10 mouse cellular contexts compared by ENCODE assay signal in genomic region chr7:81057901-81058711, GRCm38 (mm10). TPM values are rescaled to one million over a fixed set of nuclear protein-coding genes. Genes with fewer than 3 reads are reported as not detected.
A peak's percentile ranks its signal among the peaks of the same experiment; 100 is the strongest.
DNase-seq lines count a peak whose midpoint lies in the region; ATAC-seq lines count a peak whose summit lies in the region.
"Had no signal": no experiment of that assay in that cellular context is flagged by ENCODE, and none has a peak within 500 bp of the region (broad histone marks: within the 10 kb centered on the region; RNA-seq: fewer than 3 reads in every experiment).

No protein-coding gene starts in this region.

- ATAC-seq in forebrain, embryonic 11.5 days (replicated peaks; ENCODE audit: low FRiP score), result no peak
- ATAC-seq in liver, embryonic 11.5 days (replicated peaks; ENCODE audit: low FRiP score), result peak; percentile 91
- ATAC-seq in hindbrain, embryonic 14.5 days (ENCODE audit: low FRiP score), result no peak

- no peak overlapping the region for H3K4me2 ChIP-seq in forebrain, embryonic 11.5 days (ENCODE audit: low read depth, low read length, severe bottlenecking)
- H3K4me2 ChIP-seq in liver, embryonic 11.5 days, result peak overlapping the region; percentile 65
- no peak overlapping the region for H3K4me2 ChIP-seq in hindbrain, embryonic 14.5 days (replicated peaks)

- no peaks in the 10 kb centered on the region; the same call in 1 of the 2 replicates for H3K27me3 ChIP-seq in forebrain, embryonic 10.5 days (ENCODE audit: poor library complexity, severe bottlenecking)
- H3K27me3 ChIP-seq in forebrain, embryonic 11.5 days (ENCODE audit: control insufficient read depth, insufficient read depth, low read length), result no peaks in the 10 kb centered on the region
- 0 out of 2 replicates have a peak, but pooled peaks cover 10% of the 10 kb centered on the region for H3K27me3 ChIP-seq in embryonic facial prominence, embryonic 10.5 days (replicated peaks; ENCODE audit: low read depth, poor library complexity, severe bottlenecking)
- no peaks in the 10 kb centered on the region for H3K27me3 ChIP-seq in liver, embryonic 11.5 days (replicated peaks; ENCODE audit: control insufficient read depth, insufficient read depth, low read length)
- H3K27me3 ChIP-seq in hindbrain, embryonic 14.5 days (ENCODE audit: control insufficient read depth, insufficient read depth, low read length), result no peaks in the 10 kb centered on the region

- H3K4me3 ChIP-seq in forebrain, embryonic 10.5 days, result no peak overlapping the region
- no peak overlapping the region for H3K4me3 ChIP-seq in forebrain, embryonic 11.5 days (ENCODE audit: low read depth, low read length)
- no peak overlapping the region; the same call in 1 of the 2 replicates for H3K4me3 ChIP-seq in embryonic facial prominence, embryonic 10.5 days
- peak overlapping the region; percentile 20; the same call in 1 of the 2 replicates for H3K4me3 ChIP-seq in liver, embryonic 11.5 days (ENCODE audit: low read depth, low read length)
- no peak overlapping the region for H3K4me3 ChIP-seq in hindbrain, embryonic 14.5 days (replicated peaks; ENCODE audit: low read length)

- H3K9me3 ChIP-seq in forebrain, embryonic 10.5 days, result no peaks in the 10 kb centered on the region
- H3K9me3 ChIP-seq in forebrain, embryonic 11.5 days (ENCODE audit: control insufficient read depth, low read length), result no peaks in the 10 kb centered on the region
- no peaks in the 10 kb centered on the region for H3K9me3 ChIP-seq in embryonic facial prominence, embryonic 10.5 days
- H3K9me3 ChIP-seq in liver, embryonic 11.5 days (ENCODE audit: control insufficient read depth, low read length), result no peaks in the 10 kb centered on the region
- no peaks in the 10 kb centered on the region for H3K9me3 ChIP-seq in hindbrain, embryonic 14.5 days (ENCODE audit: control insufficient read depth, low read length)

- no peak for DNase-seq in forebrain, embryonic 10.5 days (ENCODE audit: extremely low spot score, low spot score)
- no peak for DNase-seq in forebrain, embryonic 11.5 days (ENCODE audit: low spot score)
- DNase-seq in 416B (ENCODE audit: low read depth) (peak; percentile 38), MN1 (ENCODE audit: low spot score) (no peak)
- no peak for DNase-seq in embryonic facial prominence, embryonic 10.5 days (ENCODE audit: low spot score)
- peak; percentile 68 for DNase-seq in liver, embryonic 11.5 days (ENCODE audit: low spot score)
- no peak for DNase-seq in testis, postnatal 14 days (ENCODE audit: low spot score)
- no peak for DNase-seq in hindbrain, embryonic 14.5 days (ENCODE audit: low spot score)
- DNase-seq: right cerebral cortex, postnatal 14 days had no signal

- 81% methylated on average over 6 of the region's 6 CpGs for WGBS in forebrain, embryonic 10.5 days
- WGBS in forebrain, embryonic 11.5 days, result 74% methylated on average over 6 of the region's 6 CpGs
- 55% methylated on average over 6 of the region's 6 CpGs for WGBS in embryonic facial prominence, embryonic 10.5 days
- 28% methylated on average over 6 of the region's 6 CpGs for WGBS in liver, embryonic 11.5 days
- WGBS in hindbrain, embryonic 14.5 days, result 81% methylated on average over 6 of the region's 6 CpGs

- H3K36me3 ChIP-seq in forebrain, embryonic 10.5 days (replicated peaks), result no peaks in the 10 kb centered on the region
- no peaks in the 10 kb centered on the region for H3K36me3 ChIP-seq in forebrain, embryonic 11.5 days (ENCODE audit: control insufficient read depth, insufficient read depth, low read length)
- H3K36me3 ChIP-seq in embryonic facial prominence, embryonic 10.5 days (replicated peaks), result no peaks in the 10 kb centered on the region
- no peaks in the 10 kb centered on the region for H3K36me3 ChIP-seq in liver, embryonic 11.5 days (ENCODE audit: control insufficient read depth, insufficient read depth, low read length)
- no peaks in the 10 kb centered on the region for H3K36me3 ChIP-seq in hindbrain, embryonic 14.5 days (replicated peaks; ENCODE audit: control insufficient read depth, insufficient read depth)

- H3K9ac ChIP-seq in forebrain, embryonic 11.5 days (ENCODE audit: low read length), result no peak overlapping the region
- H3K9ac ChIP-seq in liver, embryonic 11.5 days (ENCODE audit: low read depth, low read length), result 0 out of 2 replicates have a peak overlapping the region, but pooled peaks have one; percentile 3
- H3K9ac ChIP-seq in hindbrain, embryonic 14.5 days, result no peak overlapping the region

- peaks cover 28% of the 10 kb centered on the region for H3K4me1 ChIP-seq in forebrain, embryonic 10.5 days
- no peaks in the 10 kb centered on the region for H3K4me1 ChIP-seq in forebrain, embryonic 11.5 days (replicated peaks; ENCODE audit: control insufficient read depth, insufficient read depth, low read length)
- peaks cover 35% of the 10 kb centered on the region for H3K4me1 ChIP-seq in embryonic facial prominence, embryonic 10.5 days
- peaks cover 31% of the 10 kb centered on the region for H3K4me1 ChIP-seq in liver, embryonic 11.5 days (replicated peaks; ENCODE audit: control insufficient read depth, insufficient read depth, low read length)
- no peaks in the 10 kb centered on the region for H3K4me1 ChIP-seq in hindbrain, embryonic 14.5 days (replicated peaks; ENCODE audit: control insufficient read depth, insufficient read depth, low read length)

- H3K27ac ChIP-seq in forebrain, embryonic 10.5 days, result peak overlapping the region; percentile 70; the same call in 1 of the 2 replicates
- H3K27ac ChIP-seq in forebrain, embryonic 11.5 days (ENCODE audit: low read depth, low read length), result no peak overlapping the region
- peak overlapping the region; percentile 59 for H3K27ac ChIP-seq in embryonic facial prominence, embryonic 10.5 days (replicated peaks)
- peak overlapping the region; percentile 55 for H3K27ac ChIP-seq in liver, embryonic 11.5 days (ENCODE audit: low read depth, low read length)
- no peak overlapping the region for H3K27ac ChIP-seq in hindbrain, embryonic 14.5 days

RNA-seq across cellular contexts. Expression of gene Alpk3, which starts 0.7 kb away (rescaled TPM):
- 0.02 and 0.11 TPM in 2 replicates for polyA plus RNA-seq in forebrain, embryonic 10.5 days (2016; fragmentation: Nextera tagmentation; extraction: Ambion mirVana)
- polyA plus RNA-seq in forebrain, embryonic 11.5 days (2014; fragmentation: Nextera tagmentation; extraction: Ambion mirVana), result not detected in 2 replicates
- polyA plus RNA-seq in embryonic facial prominence, embryonic 10.5 days (2016; fragmentation: Nextera tagmentation; extraction: Ambion mirVana), result 0.11 and 0.20 TPM in 2 replicates
- polyA plus RNA-seq in liver, embryonic 11.5 days (2014; fragmentation: Nextera tagmentation; extraction: Ambion mirVana), result 0.16 and 0.33 TPM in 2 replicates
- 0.16 and 0.17 TPM in 2 replicates for polyA plus RNA-seq in hindbrain, embryonic 14.5 days (2014; fragmentation: Nextera tagmentation; extraction: Ambion mirVana)
- polyA plus RNA-seq: liver, adult 2 months had no signal

RNA-seq across cellular contexts. Expression of gene Slc28a1, which starts 56.5 kb away (rescaled TPM):
- 0.10 TPM in 1 of 2 replicates, not detected in the other for polyA plus RNA-seq in forebrain, embryonic 10.5 days (2016; fragmentation: Nextera tagmentation; extraction: Ambion mirVana)
- polyA plus RNA-seq in forebrain, embryonic 11.5 days (2014; fragmentation: Nextera tagmentation; extraction: Ambion mirVana), result not detected in 2 replicates
- polyA plus RNA-seq in embryonic facial prominence, embryonic 10.5 days (2016; fragmentation: Nextera tagmentation; extraction: Ambion mirVana), result 0.05 TPM in 1 of 2 replicates, not detected in the other
- polyA plus RNA-seq in liver, embryonic 11.5 days (2014; fragmentation: Nextera tagmentation; extraction: Ambion mirVana), result 0.58 and 0.67 TPM in 2 replicates
- polyA plus RNA-seq in hindbrain, embryonic 14.5 days (2014; fragmentation: Nextera tagmentation; extraction: Ambion mirVana), result not detected in 2 replicates

Comparison
In these comparisons a context has a peak if more than half of its experiments do, and no peak if none do; other contexts are left out.
1. H3K27ac ChIP-seq: peak in forebrain, embryonic 10.5 days (single experiment), embryonic facial prominence, embryonic 10.5 days (single experiment) and liver, embryonic 11.5 days (single experiment); none in forebrain, embryonic 11.5 days (single experiment) and hindbrain, embryonic 14.5 days (single experiment).
2. DNase-seq: peak in 416B (single experiment) and liver, embryonic 11.5 days (single experiment); none in forebrain, embryonic 10.5 days (single experiment), forebrain, embryonic 11.5 days (single experiment), embryonic facial prominence, embryonic 10.5 days (single experiment), testis, postnatal 14 days (single experiment), MN1 (single experiment) and hindbrain, embryonic 14.5 days (single experiment).